Mouse (Mus musculus): ENCODE data around the gene Ccdc6.

Ccdc6 gene

GRCm38 (mm10) chr10:70132087-70132560 lies 35.2 kb downstream of the Ccdc6 start:
- no peak for DNase-seq (ENCODE audit: low read depth, low spot score)

GRCm38 (mm10) chr10:70132714-70133113 lies 35.8 kb downstream of the Ccdc6 start:
- no peak for DNase-seq (ENCODE audit: low read depth, low spot score)

DNA sequence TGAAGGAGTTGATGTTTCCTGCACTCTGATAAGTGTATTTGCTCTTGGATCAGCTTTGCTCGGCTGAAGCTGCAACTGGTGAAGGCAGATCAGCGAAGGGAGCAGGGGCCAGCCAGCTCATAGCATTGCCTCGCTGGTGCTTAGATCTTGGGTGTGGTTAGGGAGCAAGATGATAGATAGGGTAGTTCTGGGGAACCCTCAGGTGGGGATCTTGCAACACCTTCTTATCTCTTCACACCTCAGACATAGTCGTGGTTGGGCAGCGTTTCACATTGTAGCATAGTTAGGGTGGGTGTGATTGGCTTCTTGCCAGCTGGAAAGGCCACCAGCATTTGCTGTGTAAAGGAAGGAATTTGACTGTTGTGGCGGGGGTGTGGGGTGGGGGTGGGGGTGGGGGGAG lies 36.3 kb downstream of the Ccdc6 start:
- DNase-seq (ENCODE audit: low read depth, low spot score): no peak

GRCm38 (mm10) chr10:70135680-70136079 lies 38.8 kb downstream of the Ccdc6 start:
- no peak for DNase-seq (ENCODE audit: low read depth, low spot score)

GRCm38 (mm10) chr10:70137652-70138051 lies 40.7 kb downstream of the Ccdc6 start:
- no peak for DNase-seq (ENCODE audit: low read depth, low spot score)

GRCm38 (mm10) chr10:70138150-70138549 lies 41.2 kb downstream of the Ccdc6 start:
- DNase-seq (ENCODE audit: low read depth, low spot score): no peak

DNA sequence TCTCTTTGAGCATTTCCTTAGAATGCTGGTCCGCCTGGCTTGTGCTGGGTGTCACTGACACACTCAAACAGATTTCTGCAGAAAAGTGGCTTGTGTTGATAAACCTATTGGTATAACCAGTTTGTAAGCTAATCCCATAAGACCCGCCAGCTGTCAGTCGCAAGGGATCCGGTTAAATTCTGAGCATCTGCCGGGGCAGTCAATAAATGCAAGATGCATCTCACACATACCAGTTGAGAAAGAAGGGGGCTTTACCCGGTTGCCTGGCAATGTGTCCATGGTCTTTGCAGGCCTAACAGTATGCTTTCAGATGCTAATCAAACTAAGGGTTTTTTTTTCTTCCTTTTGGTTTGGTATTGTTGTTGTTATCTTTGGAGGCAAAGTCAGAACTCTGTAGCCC lies 42.4 kb downstream of the Ccdc6 start:
- DNase-seq (ENCODE audit: low read depth, low spot score): no peak

DNA sequence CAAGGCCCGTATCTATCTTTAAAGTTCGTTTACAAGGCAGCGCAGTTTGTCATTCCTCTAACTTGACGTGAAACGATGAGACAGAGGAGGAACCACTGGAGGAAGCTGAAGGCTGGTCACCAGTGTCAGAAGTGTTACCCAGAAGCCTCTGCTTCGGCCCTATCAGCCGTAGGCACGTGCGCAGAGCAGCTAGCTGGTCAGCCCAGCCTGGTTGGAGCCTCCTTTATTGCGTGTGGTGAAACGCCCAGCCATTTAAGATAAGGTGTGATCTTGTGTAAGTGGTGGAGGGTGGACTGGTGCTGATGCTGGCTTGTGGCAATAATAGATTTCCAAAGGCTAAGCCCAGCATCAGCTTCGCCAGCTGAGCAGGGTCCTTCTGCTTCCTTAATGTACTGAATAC lies 43.5 kb downstream of the Ccdc6 start:
- DNase-seq (ENCODE audit: low read depth, low spot score): no peak

DNA sequence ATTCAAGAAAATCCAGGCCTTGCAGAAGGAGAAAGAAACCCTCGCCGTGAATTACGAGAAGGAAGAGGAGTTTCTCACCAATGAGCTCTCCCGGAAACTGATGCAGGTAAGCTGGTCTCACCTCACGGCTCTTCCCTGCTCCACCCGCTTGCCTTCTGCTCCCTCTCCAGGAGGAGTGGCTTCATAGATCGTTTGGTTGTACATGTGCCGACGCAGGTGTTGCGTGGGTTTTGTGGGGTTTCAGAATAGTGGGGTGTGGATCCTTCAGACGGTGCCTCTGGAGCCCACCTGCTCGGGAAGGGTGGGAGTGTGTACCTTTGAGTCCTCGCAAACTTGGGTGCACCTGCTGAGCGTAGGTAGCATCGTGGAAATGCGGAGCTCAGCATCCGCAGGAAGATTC lies 45.7 kb downstream of the Ccdc6 start:
- no peak for DNase-seq (ENCODE audit: low read depth, low spot score)

DNA sequence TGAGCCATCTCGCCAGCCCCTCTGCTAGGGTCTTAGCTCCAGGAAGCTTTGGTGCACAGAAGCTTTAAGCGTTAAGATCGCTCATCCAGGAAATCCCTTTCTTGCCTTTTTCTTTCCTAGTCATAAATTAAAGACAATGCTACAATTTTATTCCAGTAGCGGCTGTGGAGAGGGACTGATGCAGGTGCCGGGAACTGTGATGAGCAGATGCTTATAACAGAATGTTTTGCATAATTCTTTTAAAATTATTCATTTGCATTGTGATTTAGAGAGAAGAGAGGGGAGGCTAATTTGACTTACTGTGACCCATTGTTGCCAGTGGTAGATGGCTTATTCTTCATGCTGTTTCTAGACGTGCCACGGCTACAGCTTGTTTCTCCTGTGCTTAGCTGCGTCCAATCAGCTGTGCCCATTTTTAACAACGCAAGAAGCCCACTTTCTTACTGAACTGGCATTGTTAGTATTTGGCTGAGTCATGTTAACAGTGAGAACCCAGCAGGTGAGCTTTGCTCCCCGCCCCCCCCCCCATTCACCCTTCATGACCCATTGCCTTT lies 47.2 kb downstream of the Ccdc6 start:
- DNase-seq (ENCODE audit: low read depth, low spot score): no peak

GRCm38 (mm10) chr10:70145873-70146272 lies 49.0 kb downstream of the Ccdc6 start:
- no peak for DNase-seq (ENCODE audit: low read depth, low spot score)

DNA sequence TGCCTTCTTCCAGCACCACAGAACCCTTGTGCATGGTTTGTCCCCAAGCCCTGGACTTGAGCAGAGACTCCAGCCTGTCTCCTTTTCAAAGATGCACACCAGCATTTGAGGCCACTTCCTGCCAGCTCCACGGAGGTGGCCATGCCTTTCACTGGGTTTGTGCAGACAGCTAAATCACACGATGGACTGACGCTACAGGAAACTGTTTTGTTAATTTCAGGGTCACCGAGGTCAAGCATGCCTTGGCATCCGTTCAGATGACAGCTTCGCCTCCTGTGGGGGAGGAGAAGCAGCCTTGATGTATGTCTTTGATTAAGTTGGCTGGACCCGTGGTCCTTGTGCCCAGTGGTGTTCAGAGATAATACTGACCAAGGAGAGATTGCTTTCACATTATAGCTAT lies 52.2 kb downstream of the Ccdc6 start:
- no peak for DNase-seq (ENCODE audit: low read depth, low spot score)

DNA sequence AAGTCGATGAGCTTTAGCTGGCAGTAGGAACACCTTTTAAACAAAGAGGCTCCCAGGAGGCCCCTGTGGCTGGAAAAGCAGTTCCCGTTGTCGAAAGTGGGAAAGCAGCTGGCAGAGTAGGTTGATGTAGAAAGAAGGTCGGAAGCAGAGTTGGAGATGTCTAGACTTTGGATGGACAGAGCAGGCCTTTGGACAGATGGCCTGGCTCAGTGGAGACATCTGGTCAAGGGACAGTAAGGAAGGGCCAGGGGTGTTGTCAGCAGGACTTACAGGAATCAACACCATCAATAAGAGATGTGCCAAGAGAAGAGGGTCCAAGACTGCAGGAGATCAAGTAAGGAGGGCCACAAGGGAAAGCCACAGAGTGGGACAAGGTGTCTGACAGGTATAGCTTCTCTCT lies 53.4 kb downstream of the Ccdc6 start:
- DNase-seq (ENCODE audit: low read depth, low spot score): no peak

DNA sequence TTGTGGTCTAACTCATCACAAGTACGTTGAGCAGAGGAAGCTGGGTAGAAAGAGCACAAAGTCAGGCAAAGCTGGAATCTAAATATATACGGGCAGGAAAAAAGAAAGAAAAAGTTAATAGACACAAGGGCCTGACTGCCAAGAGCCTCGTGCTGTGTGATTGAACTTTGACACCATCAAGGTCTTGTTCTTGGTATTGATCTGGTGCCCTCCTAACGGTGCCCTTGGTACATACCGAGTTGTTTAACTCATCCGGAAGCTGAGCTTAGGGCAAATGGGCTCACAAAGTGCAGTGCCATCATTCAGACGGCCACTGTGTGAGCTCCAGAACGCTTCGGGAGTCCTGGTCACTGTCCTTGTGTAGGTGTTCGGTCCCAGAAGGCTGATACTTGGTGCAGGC lies 54.2 kb downstream of the Ccdc6 start:
- no peak for DNase-seq (ENCODE audit: low read depth, low spot score)

DNA sequence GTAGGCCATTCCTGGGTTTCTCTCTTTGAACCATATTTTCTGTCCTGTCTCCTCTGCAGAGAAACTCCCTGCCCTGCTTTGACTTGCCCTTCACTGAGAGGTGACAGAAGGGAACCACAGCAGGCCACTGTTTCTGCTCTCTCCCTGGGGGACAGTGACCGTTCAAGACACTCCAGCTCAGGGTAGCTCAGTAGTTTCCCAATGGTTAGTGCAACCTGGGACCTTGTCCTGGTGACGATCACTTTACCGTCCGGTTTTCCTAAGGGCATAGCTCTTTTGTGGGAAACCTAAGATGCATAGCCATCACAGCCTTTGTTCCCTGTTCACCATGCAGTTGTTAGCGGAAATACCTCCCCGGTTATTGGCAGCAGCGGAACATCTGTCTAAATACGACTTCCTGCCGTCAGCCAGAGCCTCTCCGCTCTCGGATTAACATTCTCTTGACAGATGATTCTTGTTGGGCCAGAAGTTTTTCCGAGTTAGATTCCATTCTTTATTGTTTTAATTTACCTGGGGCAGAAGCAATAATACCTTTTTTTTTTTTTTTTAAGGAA lies 55.3 kb downstream of the Ccdc6 start:
- DNase-seq (ENCODE audit: low read depth, low spot score): no peak

- DNase-seq (ENCODE audit: low read depth, low spot score): no peak
These were observed 56.9 kb downstream of the Ccdc6 start for GRCm38 (mm10) chr10:70153810-70154209.

- no peak for DNase-seq (ENCODE audit: low read depth, low spot score)
These were observed 59.7 kb downstream of the Ccdc6 start for GRCm38 (mm10) chr10:70156431-70157165.

DNA sequence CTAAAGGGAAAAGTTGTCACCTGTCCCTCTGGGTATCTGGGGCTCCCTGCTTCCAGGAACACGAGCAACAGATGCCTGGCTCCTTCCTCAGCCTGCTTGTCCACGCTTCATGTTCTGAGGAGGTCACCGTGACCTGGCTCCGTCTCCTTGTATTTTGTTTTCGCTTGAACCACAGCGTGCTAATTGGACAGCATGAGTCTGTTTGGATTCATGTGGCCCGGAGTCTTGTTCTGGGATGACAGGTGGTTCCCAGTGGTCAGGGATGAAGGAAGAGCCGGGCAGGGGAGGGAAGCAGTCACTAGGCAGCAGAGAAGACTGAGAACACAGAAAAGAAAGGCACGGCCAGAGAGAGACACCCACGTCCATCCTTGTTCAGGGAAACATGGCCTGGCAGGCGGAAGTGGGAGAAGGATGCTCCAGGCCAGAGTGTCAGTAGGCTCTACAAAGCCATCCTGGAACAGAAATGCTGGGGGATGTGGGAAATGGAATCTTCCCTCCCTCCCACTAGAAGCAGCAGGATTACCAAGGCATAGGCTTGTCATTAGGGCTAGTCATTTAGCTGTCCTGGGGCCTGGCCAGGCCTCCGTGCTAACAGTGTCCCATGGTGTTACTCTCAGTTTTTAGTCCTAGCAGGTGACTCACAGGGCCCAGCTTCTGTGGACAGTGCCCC lies 62.9 kb downstream of the Ccdc6 start:
- DNase-seq (ENCODE audit: low read depth, low spot score): peak; percentile 37

DNA sequence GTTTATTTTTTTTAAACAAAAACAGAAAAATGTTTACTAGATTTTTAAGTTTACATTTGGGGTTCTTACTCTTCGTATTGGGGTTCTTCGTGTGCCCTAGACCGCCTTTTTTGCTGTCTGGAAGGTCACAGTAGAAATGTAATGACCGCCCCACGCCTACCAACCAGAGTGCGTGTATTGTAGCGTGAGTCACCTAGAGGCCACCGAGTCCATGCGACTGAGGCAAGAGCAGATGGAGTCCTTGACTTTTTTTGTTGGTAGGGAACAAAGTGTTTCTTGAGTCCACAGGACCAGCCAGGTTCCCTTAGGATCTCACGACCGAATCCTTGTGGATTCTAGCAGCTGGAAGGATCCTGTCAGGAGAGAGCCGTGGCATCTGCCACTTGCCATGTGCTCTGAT lies 63.9 kb downstream of the Ccdc6 start:
- no peak for DNase-seq (ENCODE audit: low read depth, low spot score)

DNA sequence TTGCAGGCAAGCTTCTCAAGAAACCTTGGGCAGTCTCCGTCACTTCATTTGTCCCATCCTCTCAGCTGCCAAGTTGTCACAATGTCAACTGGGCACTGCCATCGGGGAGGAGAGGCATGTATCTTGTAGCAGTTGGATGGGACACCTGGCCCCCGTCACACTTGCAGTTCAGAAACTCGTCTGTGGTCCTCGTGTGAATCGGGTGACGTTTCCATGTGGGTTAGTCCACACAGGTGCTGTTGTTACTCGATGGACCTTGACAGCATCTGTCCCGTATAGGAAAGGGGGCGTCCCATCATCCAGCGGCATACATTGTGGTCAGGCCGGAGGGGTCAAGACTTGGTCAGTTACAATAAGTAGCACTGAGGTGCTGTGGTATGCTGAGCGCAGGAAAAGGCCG lies 64.6 kb downstream of the Ccdc6 start:
- DNase-seq (ENCODE audit: low read depth, low spot score): no peak

DNA sequence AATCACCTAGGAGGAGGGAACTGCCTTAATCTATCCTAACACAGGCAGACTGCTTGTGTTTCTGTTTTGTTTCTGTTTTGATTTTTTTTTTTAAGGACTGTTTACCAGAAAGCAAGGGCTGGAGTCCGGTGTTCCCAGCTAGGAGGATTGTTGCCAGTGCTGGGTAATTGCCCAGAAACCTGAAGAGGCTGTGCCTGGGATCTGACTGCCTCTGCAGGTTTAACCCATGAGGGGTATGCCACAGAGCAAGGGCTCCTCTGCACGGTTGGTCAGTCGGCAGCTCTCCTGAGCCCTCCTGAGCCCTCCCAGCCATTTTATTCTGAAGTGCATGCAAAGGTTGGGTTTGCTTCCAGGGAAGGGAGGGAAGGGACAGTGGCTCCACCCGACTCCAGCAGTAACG lies 66.8 kb downstream of the Ccdc6 start:
- no peak for DNase-seq (ENCODE audit: low read depth, low spot score)

- DNase-seq (ENCODE audit: low read depth, low spot score): peak; percentile 75
These were observed 69.0 kb downstream of the Ccdc6 start for GRCm38 (mm10) chr10:70165877-70166276.

DNA sequence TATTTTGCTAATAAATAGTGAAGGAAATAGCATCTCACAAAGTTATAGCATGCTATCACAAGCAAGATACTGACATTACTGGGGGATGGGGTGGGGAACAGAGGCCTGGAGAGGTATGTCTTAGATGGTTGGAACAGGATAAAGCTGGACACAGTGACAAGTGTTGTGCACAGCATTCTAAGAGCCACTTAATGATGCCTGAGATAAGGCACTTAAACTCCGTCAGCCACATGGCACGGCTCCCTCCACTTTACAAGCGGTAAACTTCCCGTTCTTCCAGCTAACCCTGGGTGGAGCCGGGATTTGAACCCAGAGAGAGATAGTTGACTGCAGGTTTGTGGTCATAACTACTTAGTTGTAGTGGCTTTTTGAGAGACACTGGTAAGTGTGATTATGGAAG lies 69.5 kb downstream of the Ccdc6 start:
- no peak for DNase-seq (ENCODE audit: low read depth, low spot score)
